Mouse (Mus musculus) spleen, postnatal 36 days (tissue): Measurements from ENCODE around the gene Pgf.
A peak's percentile ranks its signal among the peaks of the same experiment; 100 is the strongest.
"Not testable (repeated sequence)": the region's sequence is repeated elsewhere in the genome, so short reads cannot be mapped to it uniquely, and the experiment has no call there.

ENCODE experiments used
- DNase-seq, 2 experiments: peaks; one replicate each; pipeline ENCODE4 v3.0.0; 2022; ENCODE audit warnings: low spot score in 2 of 2, mixed read lengths in 1 of 2

Gene Pgf

DNA sequence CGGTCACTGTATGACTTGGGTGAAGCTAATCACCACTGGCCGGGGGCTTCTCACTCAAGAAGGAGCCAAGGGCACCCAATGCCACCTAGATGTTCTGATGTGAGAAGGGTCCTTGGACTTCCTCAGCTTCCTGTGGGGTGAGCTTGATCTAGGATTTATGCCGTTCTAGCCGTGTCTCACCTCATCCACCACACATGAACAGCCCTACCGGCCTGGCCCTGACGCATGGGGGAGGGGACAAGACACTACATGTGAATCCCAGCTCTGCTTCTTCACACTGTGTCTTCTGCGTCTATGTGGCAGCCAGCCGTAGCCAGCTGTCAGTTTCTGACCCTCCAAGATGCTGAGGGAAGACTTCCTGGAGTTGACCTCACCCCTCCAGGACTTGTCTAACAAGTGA lies 18.8 kb downstream of the Pgf start:
- DNase-seq = no peak

DNA sequence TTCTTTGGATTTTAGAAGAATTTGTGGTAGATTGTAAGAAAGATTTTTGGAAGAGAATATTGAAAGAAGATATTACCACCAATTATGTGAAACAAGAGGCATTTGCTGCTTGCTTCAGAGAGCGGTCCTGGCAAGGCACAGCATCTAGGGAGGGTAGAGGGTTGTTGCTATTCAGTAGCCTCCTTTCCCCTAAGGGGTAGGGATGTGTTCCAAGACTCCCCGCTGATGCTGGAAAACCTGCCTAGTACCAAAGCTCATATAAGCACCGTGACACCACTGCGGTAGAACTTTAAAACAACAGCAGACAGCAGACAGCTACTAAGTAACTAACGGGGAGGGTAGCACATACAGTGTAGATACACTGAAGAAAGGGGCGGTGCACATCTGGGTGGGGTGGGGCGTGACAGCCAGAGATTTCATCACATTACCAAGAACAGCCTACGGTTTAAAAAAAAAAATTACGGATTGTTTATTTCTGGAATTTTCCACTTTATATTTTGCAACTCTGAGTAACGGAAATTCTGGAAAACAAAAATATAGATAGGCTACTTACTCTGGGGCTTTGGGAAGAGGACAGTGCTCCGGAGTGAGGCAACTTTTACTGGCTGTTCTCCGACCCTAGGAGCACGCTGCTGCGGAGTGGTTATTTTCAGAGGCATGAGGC lies 19.7 kb downstream of the Pgf start:
- DNase-seq = no peak

DNA sequence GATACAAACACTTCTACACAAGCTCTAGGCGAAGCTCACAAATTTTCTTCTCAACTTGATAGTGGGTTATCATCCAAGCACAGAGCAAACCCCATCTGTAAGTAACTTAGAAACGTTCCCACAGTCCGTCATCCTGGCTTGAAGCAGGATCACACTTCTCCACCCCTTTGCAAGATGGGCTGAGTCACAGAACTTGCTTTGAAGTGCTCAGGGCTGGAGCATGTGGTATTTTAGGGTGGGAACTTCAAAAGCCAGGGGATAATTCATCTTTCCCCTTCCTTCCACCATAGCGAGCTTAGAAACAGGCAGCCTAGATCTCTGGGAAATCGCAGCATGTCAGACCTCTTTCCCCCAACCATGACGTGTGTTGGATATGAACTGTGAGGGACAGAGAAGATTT lies 21.3 kb downstream of the Pgf start:
- no peak for DNase-seq

DNA sequence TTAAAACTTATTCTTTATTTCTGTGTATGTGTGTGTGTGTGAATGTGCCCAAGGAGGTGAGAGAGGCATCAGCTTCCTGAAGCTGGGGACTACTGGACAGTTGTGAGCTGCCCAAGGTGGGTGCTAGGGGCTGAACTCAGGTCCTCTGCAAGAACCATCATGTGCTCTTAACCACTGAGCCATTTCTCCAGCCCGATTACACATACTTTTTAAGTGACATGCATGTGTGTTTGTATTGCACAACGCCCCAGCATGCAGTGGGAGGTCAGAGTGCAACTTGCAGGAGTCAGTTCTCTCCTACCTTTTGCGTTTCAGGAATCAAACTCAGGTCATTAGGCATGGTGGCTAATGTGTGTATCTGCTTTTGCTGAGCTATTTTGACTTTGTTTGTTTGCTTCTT lies 24.6 kb downstream of the Pgf start:
- no peak for DNase-seq

DNA sequence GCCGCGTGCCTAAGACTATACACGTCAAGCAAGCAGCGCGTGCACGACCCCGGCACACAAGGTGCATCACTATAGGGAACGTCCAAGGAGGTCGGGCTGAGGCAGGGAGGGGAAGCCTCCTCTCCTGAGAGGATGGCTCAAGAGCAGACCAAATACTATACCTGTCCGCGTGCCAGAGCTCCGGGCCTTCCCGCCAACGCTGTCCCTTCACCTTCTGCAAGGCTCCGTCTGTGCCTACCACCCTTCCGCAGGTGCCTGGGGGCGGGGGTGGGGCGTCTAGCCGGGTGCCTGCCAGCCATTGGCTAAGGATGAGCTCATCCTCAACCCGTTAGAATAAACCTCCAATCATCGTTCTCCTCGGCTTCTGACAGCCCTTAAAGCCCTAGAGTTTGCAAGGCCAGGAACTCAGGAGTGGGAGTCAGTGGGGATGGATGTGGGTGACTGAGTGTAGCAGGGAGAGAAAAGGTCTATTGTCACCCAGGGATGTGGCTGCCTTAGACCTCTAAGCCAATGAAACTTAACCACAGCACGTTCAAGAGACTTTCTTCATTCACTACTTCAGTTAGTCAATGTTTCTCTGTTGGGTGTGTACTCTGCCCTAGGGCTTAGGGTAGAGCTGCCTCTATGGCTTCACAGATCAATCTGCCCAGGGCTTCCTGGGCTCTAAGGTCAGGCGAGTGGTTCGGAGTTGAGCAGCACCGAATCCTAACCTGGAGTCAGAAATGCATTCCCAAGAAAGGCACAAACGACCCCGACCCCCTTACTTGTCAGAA lies 26.4 kb downstream of the Pgf start, which contains the start of gene Rps6kl1:
Gene Rps6kl1 (minus strand): TSS at position 263 of the 773 bp plus-strand sequence.
- peak; percentile 34 to 45 for DNase-seq

DNA sequence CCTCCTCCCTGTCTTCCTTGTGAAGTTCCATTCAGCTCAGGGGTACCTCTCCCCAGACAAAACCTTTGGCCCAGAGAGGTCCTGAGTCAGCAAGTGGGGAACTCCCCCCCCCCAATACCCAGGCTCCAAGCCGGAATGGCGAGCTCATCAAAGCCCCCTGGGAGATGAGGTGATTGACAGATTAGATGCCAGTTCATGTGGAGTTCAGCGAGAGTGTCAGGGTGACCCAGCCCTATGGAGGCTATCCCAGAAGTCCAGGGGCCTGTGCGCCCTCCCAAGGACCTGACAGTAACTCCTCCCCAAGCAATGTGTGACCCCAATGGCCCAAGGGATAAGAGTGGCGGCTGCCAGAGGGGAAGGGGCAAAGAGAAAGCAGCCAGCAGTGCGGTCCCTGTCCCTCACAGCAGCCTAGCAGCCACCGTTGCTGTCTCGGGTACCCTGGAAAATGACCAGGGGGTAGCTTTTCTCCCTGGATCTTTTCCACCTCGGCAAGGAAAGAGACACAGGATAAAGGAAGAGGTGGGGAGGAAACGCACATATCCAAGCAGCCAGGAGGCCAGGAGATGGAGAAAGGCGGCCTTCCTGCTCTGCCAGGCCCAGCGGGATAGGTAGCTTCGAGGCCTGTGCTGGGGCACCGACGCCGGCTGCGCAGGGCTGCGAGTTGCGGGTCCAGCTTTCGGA lies 27.1 kb downstream of the Pgf start:
- DNase-seq = no peak

DNA sequence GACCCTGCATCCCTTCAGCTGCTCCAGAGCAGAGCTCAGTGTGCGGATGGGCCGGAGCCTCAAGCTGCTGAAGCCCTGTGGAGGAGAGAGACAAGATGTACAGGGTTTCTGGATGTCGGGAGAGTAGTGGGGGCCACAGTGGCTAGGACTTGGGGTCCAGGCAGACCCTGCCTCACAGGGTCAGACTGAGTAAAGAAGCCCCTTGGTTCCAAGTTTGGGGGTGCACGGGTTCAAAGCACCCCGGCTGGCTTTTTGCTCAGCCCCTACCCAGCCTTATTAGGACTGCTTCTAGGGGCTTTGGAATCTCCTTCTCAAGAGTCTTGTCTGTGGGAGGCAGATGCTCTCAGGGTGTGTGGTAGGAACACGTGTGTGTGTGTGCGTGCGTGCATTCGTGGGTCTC lies 30.7 kb downstream of the Pgf start:
- DNase-seq = no peak

DNA sequence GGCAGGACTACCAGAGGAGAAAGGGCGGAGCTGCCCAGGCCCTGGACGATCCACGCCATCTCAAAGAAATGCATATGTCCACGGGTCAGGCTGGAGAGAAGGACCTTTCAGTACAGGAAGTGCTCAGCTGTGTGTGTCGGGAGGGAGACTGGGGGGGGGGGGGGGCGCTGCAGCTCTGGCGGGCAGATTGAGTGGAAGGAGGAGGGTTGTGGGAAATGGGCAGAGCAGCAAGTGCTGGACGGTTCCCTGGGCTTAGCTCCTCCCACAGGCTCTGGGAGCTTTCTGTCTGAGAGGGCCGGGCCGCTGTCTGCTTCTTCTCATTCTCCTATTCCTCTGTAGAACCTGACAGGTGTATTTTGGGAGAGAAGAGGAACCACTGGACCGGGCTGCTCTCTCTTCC lies 31.2 kb downstream of the Pgf start:
- DNase-seq = no peak

DNA sequence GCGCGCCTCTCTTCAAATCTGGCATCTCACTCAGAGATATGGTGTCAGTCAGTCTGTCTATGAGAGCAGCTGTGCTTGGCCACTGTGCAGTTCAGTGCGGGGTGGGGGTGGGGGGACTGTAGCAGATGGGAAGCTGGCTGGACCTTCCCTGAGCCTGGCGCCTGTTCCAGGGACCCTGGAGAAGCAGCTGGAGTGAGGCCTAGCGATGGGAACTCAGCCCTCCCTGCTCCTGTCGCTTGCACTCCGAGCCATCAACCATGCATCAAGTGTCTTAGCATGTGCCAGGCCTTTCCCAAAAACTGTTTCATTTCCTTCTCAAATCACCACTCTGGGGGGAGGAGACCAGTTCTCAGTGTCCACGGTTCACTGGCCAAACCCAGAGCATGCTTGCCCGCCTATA lies 32.0 kb downstream of the Pgf start:
- DNase-seq = no peak

DNA sequence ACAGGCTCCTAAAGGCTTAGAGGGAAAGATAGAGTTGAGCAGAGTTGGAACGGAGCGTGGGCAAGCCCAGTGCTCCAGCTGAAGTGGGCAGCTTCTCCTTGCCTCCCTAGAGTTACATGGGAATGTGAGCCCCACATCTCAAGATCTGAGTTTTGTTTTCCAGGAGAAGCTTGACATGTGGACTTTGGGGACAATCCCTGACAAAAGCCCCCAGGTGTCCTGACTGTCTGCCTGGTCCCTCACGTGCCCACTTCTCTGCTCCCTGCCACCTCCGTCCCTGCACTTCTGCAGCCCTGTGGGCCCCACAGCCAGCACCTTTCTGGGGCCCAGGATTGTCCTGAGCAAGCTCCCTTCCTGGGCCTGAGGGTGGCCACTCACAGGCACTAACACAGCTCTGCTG lies 32.8 kb downstream of the Pgf start:
- DNase-seq = no peak

DNA sequence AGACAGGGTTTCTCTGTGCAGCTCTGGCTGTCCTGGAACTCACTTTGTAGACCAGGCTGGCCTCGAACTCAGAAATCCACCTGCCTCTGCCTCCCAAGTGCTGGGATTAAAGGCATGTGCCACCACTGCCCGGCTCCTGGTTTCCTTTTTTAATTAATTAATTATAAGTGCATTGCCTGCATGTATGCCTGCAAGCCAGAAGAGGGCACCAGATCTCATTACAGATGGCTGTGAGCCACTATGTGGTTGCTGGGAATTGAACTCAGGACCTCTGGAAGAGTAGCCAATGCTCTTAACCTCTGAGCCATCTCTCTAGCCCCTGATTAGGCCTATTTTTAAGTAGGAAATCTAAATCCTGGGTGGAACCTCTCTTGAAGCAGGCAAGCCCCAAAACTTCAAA lies 33.3 kb downstream of the Pgf start:
- not testable (repeated sequence) for DNase-seq

DNA sequence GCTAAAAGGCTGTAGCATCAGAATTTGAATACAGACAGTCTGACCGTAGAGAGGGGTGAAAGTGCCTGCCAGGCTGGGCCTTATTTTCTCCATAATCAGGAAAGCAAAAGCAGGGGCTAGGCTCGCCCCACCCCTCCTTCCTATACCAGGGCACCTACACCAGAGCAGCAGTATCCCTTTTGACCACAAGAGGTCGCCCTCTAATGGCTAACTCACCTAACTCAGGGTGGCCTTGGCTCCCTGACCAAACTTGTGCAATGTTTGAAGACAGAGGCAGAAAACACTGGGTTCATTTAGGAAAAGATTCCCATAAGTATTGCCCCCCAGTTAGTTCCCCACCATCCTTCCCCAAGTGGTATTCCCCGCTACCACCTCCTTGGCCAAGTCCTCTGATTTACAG lies 34.8 kb downstream of the Pgf start:
- peak; percentile 62 to 66 for DNase-seq

DNA sequence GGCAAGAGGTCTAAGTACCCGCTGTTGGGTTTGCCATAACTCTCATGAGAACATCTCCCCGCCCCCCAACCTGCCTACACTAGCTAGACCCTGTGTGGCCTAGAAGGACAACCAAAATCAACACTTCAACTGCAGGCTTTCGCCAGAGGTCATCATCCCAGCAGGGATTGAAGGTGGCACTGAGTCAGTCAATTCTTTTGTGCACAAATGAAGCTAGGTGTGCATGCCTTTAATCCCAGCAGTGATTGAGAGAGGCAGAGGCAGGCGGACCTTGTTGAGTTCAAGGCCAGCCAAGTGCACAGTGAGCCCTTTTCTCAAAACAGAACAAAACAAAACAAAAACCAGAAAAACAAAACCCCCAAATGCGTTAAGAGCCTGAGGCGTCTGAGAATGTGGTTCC lies 36.5 kb downstream of the Pgf start:
- DNase-seq = no peak

DNA sequence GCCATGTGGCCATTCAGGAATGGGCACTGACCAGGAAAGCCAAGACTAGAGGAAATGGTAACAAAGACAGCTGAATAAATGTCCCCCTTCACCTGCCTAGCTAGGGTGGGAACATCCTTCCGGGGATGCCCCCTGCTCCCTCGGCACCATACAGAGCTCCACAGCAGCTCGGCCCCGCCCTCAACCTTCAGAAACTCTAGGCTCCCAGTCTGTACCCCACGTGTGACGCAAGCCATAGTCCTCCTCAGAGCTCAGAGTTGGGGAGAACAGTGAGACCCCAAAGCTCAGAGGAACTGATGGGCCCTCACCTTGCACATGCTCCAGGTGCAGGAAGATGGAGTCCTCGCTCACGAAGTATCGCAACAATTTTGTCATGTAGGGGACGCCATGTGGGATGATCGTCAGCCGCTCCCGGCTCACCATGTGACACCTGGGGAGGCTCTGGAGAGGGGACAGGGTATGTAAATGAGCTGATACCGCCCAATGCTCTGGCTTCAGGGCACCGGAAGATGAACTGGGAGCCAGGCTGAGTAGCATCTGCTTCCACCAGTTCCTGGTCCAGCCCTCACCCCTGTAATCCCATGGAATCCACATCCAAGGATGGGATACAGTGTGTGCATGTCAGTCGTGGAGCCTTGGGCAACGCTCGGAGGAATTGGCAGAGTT lies 37.4 kb downstream of the Pgf start:
- DNase-seq = peak in 1 of 2 experiments; percentile 19

DNA sequence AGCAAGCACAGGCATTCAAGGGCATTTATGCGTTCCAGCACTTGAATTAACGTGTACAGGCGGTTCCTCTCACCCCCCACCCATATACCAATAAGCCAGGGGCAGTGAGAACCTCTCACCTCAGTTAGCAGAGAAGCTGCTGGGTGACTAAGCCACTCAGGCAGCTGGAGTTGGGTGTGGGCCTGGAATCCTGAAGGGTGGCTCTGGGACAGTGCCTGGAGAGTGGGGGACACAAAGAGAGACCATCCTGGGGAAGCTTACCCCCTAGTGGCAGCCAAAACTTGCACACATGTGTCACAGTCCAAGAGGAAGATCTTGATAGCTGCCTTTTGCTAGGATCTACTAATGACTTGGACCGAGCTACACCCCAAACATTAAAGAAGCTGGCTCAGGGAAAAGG lies 41.0 kb downstream of the Pgf start:
- DNase-seq = no peak

DNA sequence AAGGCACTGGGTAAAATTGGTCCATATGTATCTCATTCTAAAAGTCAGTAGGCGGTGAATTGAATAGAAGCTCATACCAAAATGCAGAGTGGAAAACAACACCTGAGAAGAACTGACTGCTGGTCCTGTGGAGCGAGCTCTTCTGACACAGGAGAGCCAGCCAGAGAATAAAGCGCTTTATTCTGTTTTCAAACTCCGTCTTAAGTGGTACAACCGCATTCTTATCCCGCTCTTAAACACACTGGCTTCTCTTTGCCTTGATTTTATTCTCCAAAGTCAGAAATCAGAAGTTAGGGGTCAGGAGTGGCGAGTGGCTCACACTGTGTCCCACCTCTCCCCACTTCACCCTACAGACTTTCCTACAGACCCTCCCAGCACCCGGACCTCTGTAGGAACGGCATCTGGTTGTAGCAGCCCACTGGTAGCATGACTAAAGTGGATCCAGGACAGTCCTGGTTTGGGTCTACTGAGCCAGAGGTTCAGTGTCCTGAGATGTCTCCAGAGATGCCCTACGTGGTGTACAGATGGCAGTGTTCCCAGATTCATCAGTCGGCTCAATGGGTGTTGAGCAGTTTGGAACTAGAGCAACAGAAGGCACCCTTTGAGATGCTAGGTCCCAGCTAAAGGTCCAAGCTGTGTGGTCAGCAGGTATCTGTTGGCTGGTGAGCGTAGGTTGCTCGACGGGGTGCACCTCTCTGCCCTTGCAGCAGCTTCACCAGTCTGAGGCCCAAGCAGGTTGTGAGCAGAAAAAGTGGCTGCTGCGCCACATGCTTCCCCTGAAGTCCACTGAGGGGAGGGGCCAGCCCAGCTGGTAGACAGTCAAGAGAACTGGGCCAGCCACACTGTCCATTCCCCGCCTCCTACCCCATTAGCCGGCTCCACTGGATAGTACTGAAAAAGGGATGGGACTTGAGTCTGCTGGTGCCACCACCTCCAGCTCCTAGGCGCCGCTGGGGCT lies 41.8 kb downstream of the Pgf start:
- DNase-seq = no peak

DNA sequence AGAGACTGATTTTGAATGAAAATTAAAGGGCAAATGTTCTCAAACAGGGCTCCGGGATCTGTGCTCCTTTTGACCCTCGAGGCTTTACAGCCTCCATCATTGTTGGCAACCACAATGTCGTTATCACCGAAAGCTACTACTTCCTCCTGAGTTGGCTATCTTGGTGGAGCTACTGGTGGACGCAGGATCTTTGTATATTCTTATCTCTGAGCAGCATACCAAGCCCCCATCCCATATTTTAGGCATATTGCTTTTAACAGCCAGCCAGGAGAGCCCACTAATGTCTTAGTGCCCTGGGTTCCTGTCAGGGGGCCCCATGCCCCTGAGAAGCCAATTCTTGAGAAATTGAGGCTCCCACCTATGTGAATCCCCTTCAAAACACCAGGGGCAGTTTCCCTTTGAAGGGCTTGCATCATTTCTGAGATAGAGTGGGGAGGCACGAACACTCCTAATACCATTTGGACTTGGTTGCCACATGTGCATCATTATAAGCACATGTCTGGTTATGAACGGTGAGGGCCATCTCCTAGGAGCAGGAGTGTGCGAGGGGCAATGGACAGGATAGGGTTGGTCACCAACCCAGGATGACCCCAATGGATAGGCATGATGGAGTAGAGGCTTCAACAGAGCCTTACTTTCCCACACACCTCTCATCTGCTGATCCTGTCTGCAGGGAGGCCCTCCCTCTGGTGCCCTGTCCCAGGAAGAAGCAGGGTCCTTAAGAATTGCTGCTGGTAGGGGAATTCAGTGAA lies 43.4 kb downstream of the Pgf start:
- no peak for DNase-seq

DNA sequence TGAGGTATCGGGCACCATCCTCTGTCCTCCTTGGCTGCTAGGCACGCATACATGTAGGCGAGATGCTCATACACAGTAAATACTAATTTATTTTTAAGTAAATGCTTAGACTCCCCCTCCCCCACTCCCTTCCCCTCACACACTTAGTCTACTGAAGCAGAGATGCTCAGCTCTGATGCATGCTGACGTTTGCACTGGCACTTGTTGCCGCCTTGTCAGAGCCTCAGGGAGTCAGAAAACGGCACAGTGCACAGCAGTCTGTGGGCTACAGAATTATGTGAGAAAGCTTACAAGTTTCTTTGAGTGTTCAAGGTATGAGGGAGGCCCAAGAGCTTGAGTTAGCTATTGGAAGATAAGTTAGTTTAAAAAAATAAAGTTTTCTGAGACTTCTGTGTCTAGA lies 46.2 kb downstream of the Pgf start:
- no peak for DNase-seq

DNA sequence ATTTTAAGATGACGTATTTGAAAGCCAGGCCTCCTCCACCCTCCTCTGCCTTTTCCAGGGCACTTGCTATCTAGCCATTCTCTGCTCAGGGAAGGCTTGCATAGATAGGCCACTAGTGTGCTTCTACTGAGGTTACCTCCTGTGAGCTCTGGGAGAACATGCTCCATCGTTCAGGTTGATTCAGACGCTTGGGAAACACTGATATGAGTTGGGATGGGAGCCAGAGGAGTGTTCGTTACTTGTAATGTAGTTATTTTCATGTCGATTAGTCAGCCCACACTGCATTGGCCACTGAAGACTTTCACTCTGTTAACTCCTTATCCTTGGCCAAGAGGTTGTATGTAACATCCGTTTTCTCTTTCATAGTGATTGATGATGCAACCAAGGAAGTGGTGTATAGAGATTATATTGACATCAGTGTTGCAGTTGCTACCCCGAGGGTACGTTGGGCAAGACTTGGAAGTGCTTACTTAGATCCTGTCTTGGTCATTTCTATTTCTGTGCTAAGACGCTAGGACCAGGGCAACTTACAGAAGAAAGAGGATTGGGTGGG lies 48.1 kb downstream of the Pgf start:
- no peak for DNase-seq

DNA sequence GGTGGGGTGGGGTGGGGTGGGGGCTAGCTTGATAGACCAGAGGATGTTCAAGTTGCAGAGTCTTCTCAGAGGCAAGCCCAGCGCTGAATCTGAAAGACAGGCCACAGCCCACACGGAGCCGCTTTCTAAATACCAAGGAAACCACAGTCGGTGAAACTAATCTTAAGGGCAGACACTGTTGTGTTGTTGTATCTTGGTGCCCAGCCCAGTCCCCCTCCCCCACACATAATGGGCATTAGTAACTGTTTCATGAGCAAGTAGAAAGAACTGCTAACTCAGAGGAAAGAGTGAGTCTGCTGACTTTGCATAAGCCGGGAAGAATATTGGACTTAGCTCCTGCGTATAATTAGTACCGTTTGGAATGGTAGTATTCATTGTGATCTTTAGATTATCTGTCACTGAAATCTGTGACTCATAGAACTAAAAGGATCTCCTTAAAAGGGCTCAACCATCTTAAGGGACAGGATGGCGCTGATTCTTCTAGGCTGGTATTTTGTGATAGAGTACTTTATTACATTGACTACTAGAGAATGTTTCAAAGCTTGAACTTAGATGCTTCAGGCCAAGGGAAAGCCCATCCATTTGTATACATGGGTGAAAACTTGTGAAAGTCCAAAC lies 50.5 kb downstream of the Pgf start:
- no peak for DNase-seq
